Mouse (Mus musculus): ENCODE data around the gene Timm17b. TPM values are rescaled to one million over a fixed set of nuclear protein-coding genes. Genes with fewer than 3 reads are reported as not detected.
A peak's percentile ranks its signal among the peaks of the same experiment; 100 is the strongest.

Gene Timm17b
- polyA plus RNA-seq, 1 experiment from 2014 or later: 171 TPM

DNA sequence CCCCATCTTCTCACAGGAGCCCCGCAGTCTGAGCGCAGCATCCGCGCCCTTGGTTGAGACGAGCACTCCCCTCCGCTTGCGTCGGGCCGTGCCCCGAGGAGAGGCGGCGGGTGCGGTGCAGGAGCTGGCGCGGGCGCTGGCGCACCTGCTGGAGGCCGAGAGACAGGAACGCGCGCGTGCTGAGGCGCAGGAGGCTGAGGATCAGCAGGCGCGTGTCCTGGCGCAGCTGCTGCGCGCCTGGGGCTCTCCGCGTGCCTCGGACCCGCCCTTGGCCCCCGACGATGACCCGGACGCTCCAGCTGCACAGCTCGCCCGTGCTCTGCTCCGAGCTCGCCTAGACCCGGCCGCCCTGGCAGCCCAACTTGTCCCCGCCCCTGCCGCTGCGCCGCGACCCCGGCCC is 22.9 kb downstream of the Timm17b start:
- peak overlapping the region; percentile 71 for H3K9ac ChIP-seq (replicated peaks)
- peak; percentile 8; the same call in 1 of the 2 replicates for ATAC-seq
- peaks cover 20% of the 10 kb centered on the region for H3K4me1 ChIP-seq (replicated peaks)
- 25% methylated on average over 39 of the region's 48 CpGs for WGBS
- peaks cover 17% of the 10 kb centered on the region for H3K27me3 ChIP-seq
- peak overlapping the region; percentile 68 for H3K4me2 ChIP-seq (replicated peaks)
- peaks cover 11% of the 10 kb centered on the region; the same call in 1 of the 2 replicates for H3K36me3 ChIP-seq
- H3K9me3 ChIP-seq: peaks cover 4% of the 10 kb centered on the region; the same call in 1 of the 2 replicates
- H3K4me3 ChIP-seq (replicated peaks): peak overlapping the region; percentile 48
- H3K27ac ChIP-seq: peak overlapping the region; percentile 58

DNA sequence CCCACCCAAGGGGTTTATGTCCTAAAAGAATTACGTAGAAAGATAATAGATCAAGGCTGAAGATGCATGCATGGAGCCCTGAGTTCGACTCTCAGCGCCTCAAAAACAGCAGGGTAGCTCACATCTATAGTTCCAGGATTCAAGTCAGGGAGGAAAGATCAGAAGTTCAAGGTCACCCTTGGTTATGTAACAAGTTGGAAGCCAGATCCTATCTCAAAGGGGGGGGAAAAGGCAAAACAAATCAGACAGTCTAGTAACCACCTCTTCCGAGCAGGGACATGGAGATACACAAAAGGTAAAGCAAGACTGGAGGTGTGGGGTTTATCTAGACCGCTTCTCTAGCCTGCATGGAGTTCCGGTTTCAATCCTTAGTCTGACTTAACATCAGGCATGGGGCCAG is 27.1 kb downstream of the Timm17b start:
- no peaks in the 10 kb centered on the region for H3K9me3 ChIP-seq
- no peak overlapping the region for H3K4me3 ChIP-seq (replicated peaks)
- ATAC-seq: no peak
- H3K27me3 ChIP-seq: peaks cover 37% of the 10 kb centered on the region
- H3K9ac ChIP-seq (replicated peaks): no peak overlapping the region
- WGBS: 78% methylated on average over 6 of the region's 6 CpGs
- peaks cover 10% of the 10 kb centered on the region for H3K4me1 ChIP-seq (replicated peaks)
- H3K36me3 ChIP-seq: peaks cover 33% of the 10 kb centered on the region
- H3K27ac ChIP-seq: no peak overlapping the region
- no peak overlapping the region for H3K4me2 ChIP-seq (replicated peaks)

DNA sequence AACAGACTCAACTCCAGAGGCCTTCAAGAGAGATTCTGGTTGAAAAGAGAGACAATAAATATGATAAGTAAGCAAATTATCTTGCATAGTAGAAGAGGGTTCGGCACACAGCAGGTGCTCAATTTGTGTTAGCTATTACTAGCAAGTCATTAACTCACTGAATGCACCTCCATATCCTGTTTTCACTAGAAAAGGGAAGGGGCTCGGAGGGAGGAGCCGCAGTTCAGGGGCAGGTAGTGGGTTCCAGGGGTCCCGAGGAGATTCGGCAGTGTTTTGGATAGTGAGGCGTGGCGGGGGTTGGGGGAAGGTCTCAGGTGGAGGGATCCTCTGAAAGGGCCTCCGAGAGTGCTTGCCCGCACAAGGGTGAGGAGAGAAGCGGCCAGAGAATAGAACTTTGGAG is 28.0 kb downstream of the Timm17b start:
- WGBS: 22% methylated on average over 10 of the region's 10 CpGs
- no peak for ATAC-seq
- H3K27ac ChIP-seq: no peak overlapping the region
- H3K4me3 ChIP-seq (replicated peaks): no peak overlapping the region
- no peak overlapping the region for H3K9ac ChIP-seq (replicated peaks)
- H3K27me3 ChIP-seq: peaks cover 37% of the 10 kb centered on the region
- no peaks in the 10 kb centered on the region for H3K9me3 ChIP-seq
- no peak overlapping the region for H3K4me2 ChIP-seq (replicated peaks)
- H3K36me3 ChIP-seq: peaks cover 41% of the 10 kb centered on the region
- peaks cover 10% of the 10 kb centered on the region for H3K4me1 ChIP-seq (replicated peaks)

DNA sequence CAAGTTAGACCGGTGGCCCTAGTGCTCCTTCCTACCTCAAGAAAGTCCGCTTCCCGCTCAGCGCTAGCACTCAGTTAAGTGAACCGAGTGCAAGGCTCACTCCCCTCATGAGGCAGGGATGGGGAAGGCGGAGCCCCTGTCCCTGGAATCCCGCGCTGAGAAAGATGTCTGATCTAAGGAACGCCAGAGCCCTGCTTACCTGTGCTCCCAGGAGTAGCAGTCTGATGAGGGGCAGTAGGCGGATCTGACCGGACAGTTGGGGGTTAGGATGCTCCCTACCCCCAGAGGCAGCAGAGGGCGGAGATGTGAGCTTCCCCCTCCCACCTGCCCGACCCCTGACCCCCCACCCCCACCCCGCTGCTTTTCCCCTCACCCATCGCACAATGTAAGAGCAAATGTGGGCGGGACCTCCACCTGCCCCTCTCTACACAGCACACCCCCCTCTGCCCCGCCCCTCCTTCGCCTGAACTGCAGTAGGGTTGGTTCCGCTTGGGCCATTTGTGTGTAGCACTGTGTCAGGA is 29.2 kb downstream of the Timm17b start, which contains the start of gene Eras:
Gene Eras, minus strand, starts transcription at position 338 of the 521 bp plus-strand sequence.
- Histone ChIP-seq H3K36me3 (peaks cover 44% of the 10 kb centered on the region), H3K27ac (no peak within 1 kb of the TSS), H3K27me3 (peaks cover 31% of the 10 kb centered on the region), H3K9me3 (no peaks in the 10 kb centered on the region; the same call in 1 of the 2 replicates), H3K4me3 (replicated peaks) (no peak within 1 kb of the TSS), H3K4me1 (replicated peaks) (no peaks in the 10 kb centered on the region), H3K4me2 (replicated peaks) (no peak within 1 kb of the TSS), H3K9ac (replicated peaks) (no peak within 1 kb of the TSS)
- WGBS: 29% methylated on average over 19 of the region's 19 CpGs
- no peak for ATAC-seq

DNA sequence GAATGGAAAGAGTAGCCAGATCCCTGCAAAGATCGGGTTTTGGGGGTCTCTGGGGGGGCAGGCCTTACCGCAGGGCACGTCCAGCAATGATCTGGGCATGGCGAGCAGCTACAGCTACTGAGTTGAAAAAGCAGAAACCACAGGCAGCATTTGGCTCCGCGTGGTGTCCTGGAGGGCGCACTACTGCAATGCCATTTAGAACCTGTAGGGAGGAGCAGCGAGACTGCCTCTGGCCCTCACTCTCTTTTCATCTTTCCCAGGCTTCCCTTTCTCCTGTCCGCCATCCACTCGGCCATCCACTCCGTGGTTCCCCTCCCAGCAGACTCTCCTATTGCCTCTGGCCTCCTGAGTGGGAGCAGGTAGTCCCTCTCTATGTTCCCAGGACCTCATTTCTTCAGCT is 37.7 kb downstream of the Timm17b start:
- peaks cover 63% of the 10 kb centered on the region for H3K36me3 ChIP-seq
- H3K4me3 ChIP-seq (replicated peaks): no peak overlapping the region
- H3K4me1 ChIP-seq (replicated peaks): no peaks in the 10 kb centered on the region
- H3K27me3 ChIP-seq: no peaks in the 10 kb centered on the region
- ATAC-seq: no peak
- H3K9me3 ChIP-seq: no peaks in the 10 kb centered on the region; the same call in 1 of the 2 replicates
- WGBS: 52% methylated on average over 11 of the region's 11 CpGs
- H3K4me2 ChIP-seq (replicated peaks): no peak overlapping the region
- no peak overlapping the region for H3K9ac ChIP-seq (replicated peaks)
- H3K27ac ChIP-seq: no peak overlapping the region

DNA sequence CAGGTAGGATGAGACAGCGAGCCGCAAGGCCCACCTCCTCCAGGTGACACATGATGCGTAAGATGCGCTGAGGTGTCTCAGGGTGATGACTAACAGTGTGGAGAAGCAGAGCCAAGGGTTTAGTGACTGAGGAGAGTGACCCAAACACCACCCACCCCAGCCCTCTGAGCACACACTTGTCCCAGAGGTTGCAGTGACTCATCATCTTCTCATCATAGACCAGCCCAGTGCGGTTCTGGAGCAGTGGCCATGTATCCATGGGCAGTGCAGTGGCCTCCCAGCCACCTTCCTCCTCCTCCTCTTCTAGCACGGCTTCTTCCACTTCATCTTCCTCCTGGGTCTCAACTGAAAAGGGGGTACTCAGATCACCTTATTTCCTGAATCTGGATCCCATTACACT is 38.5 kb downstream of the Timm17b start:
- Histone ChIP-seq H3K27ac (no peak overlapping the region), H3K4me2 (replicated peaks) (no peak overlapping the region), H3K9ac (replicated peaks) (no peak overlapping the region), H3K36me3 (peaks cover 63% of the 10 kb centered on the region), H3K9me3 (no peaks in the 10 kb centered on the region), H3K27me3 (no peaks in the 10 kb centered on the region), H3K4me1 (replicated peaks) (no peaks in the 10 kb centered on the region), H3K4me3 (replicated peaks) (no peak overlapping the region)
- ATAC-seq: no peak
- 91% methylated on average over 6 of the region's 6 CpGs for WGBS

DNA sequence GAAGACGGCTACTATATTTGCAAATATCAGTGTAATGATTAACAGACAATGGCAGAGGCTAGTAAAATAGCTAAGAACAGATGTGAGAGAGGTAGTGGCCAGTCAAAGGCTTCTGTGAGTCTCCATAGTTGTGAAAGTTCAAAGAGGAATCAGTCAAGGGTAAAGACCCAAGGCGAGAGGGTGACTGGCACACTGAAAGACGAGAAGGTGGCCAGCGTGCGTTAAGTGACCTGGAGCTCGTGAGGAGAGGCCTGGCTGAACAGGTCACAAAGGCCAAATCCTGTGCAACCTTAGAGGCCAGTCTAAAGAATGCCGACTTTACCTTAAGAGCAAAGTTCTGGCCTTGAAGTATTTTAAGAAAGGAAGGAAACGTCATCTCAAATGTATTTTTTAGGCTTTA is 46.5 kb downstream of the Timm17b start:
- no peaks in the 10 kb centered on the region for H3K9me3 ChIP-seq
- H3K27me3 ChIP-seq: no peaks in the 10 kb centered on the region
- H3K36me3 ChIP-seq: peaks cover 17% of the 10 kb centered on the region; the same call in 1 of the 2 replicates
- no peak overlapping the region for H3K9ac ChIP-seq (replicated peaks)
- WGBS: 67% methylated on average over 8 of the region's 8 CpGs
- 0 out of 2 replicates have a peak, but pooled peaks cover 7% of the 10 kb centered on the region for H3K4me1 ChIP-seq (replicated peaks)
- H3K4me3 ChIP-seq (replicated peaks): no peak overlapping the region
- H3K4me2 ChIP-seq (replicated peaks): no peak overlapping the region
- H3K27ac ChIP-seq: no peak overlapping the region
- no peak for ATAC-seq

DNA sequence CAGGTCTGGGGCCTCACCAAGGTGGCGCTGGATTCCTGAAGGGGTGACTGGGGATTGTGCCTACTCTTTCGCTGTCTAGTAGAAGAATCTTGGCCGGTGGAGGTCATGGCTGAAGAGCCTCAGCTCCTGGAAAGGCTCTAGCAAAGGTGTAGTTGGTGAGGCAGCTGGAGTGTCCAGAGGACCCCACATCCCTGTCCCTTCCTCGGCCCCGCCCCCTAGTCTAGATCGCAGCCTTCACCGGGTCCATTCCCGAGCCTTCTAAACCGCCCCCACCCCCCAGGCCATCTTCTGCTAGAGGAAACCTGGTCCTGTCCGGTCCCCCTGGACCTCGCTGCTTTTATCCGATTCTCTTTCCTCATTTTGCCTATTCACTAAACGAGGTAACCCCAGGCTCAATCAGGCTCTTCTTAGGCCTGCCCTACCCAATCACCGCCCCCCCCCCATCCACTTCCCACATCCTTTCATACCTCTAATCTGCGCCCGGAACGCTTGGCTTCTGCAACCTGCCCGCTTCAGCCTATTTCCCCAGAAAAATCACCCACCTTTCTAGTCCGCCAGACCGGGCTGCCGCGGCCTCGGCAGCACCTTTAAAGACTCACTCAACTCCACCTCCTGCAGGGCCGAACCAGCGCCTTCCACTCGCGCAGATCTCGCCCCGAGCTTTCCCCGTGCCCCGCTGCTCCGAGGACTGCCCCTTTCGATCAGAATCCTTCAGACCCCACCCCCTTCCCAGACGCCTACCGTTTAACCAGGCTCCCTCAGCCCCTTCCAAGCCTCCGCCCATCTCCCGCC is 48.1 kb downstream of the Timm17b start, which contains the start of gene Hdac6:
Gene Hdac6, minus strand, starts transcription at position 782 of the 792 bp plus-strand sequence.
- WGBS: 22% methylated on average over 36 of the region's 37 CpGs
- no peaks in the 10 kb centered on the region for H3K9me3 ChIP-seq

DNA sequence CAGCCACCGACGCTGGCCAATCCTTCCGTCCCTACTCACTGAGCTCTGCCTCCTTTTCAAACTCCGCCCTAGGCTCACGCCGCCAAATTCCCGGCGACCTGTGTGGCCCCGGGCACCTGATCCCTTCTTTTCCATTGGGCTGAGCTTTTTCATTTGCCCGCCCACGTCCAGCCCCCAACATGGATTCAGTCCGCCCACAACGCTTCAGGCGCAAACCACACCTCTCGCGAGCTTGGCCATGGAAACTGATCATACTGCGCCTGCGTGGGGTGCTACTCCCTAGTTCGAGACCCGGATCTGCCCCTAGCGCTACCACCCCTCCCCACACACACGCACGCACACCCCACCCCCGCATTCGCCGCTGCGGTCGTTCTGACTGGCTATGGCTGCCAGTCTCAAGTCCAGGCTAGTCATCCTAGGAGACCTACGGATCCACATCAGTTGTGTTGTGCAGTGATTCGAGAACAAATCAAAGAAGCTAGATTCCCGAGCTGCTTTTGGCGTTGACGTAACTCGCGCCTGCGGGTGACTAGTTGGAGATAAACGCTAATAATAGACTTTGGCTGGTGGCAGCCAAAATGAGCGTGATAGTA is 48.8 kb downstream of the Timm17b start:
- H3K9me3 ChIP-seq: no peaks in the 10 kb centered on the region
- no peaks in the 10 kb centered on the region for H3K27me3 ChIP-seq
- 20% methylated on average over 38 of the region's 38 CpGs for WGBS
- peak overlapping the region; percentile 49 for H3K4me3 ChIP-seq (replicated peaks)
- no peak; the same call in 1 of the 2 replicates for ATAC-seq
- peak overlapping the region; percentile 62 for H3K4me2 ChIP-seq (replicated peaks)
- peak overlapping the region; percentile 60; the same call in 1 of the 2 replicates for H3K27ac ChIP-seq
- H3K9ac ChIP-seq (replicated peaks): peak overlapping the region; percentile 44
- H3K36me3 ChIP-seq: peaks cover 5% of the 10 kb centered on the region; the same call in 1 of the 2 replicates
- 0 out of 2 replicates have a peak, but pooled peaks cover 7% of the 10 kb centered on the region for H3K4me1 ChIP-seq (replicated peaks)

More for the DNA sequence above, 48.1 kb downstream of the Timm17b start, which contains the start of gene Hdac6:
- H3K4me2 ChIP-seq (replicated peaks): peak within 1 kb of the TSS; percentile 62
- no peaks in the 10 kb centered on the region for H3K27me3 ChIP-seq
- peak within 1 kb of the TSS; percentile 49 for H3K4me3 ChIP-seq (replicated peaks)
- peak within 1 kb of the TSS; percentile 66 for H3K9ac ChIP-seq (replicated peaks)
- peak within 1 kb of the TSS; percentile 60 for H3K27ac ChIP-seq
- H3K36me3 ChIP-seq: peaks cover 6% of the 10 kb centered on the region; the same call in 1 of the 2 replicates
- H3K4me1 ChIP-seq (replicated peaks): 0 out of 2 replicates have a peak, but pooled peaks cover 7% of the 10 kb centered on the region
- peak; percentile 99 for ATAC-seq

DNA sequence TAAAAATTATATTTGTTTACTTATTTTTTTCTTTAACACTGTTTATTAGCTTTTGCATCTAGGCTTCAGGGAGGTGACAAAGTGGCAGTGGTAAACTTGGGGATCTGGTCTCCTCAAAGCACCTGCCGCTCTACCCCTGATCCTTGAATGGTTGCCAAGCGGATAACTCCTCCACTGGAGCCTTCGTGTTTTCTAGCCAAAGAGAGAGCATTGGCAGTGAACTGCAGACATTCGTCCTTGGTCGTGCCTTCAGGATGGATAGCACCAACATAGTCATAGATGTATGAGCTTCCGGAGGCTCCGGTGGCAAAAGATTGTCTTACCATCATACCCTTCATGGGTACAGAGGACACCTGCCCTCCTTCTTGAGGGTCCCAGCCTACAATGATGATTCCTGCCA is 50.9 kb downstream of the Timm17b start:
- 89% methylated on average over 7 of the region's 7 CpGs for WGBS
- H3K27me3 ChIP-seq: no peaks in the 10 kb centered on the region
- H3K27ac ChIP-seq: no peak overlapping the region
- H3K4me1 ChIP-seq (replicated peaks): 0 out of 2 replicates have a peak, but pooled peaks cover 7% of the 10 kb centered on the region
- H3K9ac ChIP-seq (replicated peaks): no peak overlapping the region
- H3K4me3 ChIP-seq (replicated peaks): no peak overlapping the region
- no peaks in the 10 kb centered on the region for H3K36me3 ChIP-seq
- no peak overlapping the region for H3K4me2 ChIP-seq (replicated peaks)
- H3K9me3 ChIP-seq: no peaks in the 10 kb centered on the region
- ATAC-seq: no peak

Data from midbrain, embryonic 13.5 days (tissue).